Mouse (Mus musculus) forebrain, embryonic 10.5 days (tissue): ENCODE results near the gene Slc36a2. TPM values are rescaled to one million over a fixed set of nuclear protein-coding genes. Genes with fewer than 3 reads are reported as not detected.

Experiments
- DNase-seq: peaks from one replicate; pipeline ENCODE4 v3.0.0-alpha.2; 2017; ENCODE audit warnings: low spot score; ENCODE audit errors: extremely low spot score
- H3K27ac ChIP-seq: fragments of 300-500 bp; sonication (generic); 2 replicates; pipeline ENCODE4 v1.5.1; 2016; ENCODE audit warnings: mild to moderate bottlenecking
- H3K27me3 ChIP-seq: fragments of 300-500 bp; sonication (generic); 2 replicates; pipeline ENCODE4 v1.6.1; 2016; ENCODE audit warnings: mild to moderate bottlenecking; ENCODE audit not compliant: poor library complexity, severe bottlenecking
- H3K36me3 ChIP-seq: fragments of 300-500 bp; sonication (generic); replicated peaks from 2 replicates; pipeline ENCODE4 v1.6.1; 2016; ENCODE audit warnings: mild to moderate bottlenecking, moderate library complexity
- H3K4me1 ChIP-seq: fragments of 300-500 bp; sonication (generic); 2 replicates; pipeline ENCODE4 v1.6.1; 2016
- H3K4me3 ChIP-seq: fragments of 300-500 bp; sonication (generic); 2 replicates; pipeline ENCODE4 v1.5.1; 2016; ENCODE audit warnings: mild to moderate bottlenecking, moderate library complexity
- H3K9me3 ChIP-seq: fragments of 300-500 bp; sonication (generic); 2 replicates; pipeline ENCODE4 v1.6.1; 2016; ENCODE audit warnings: mild to moderate bottlenecking, moderate library complexity
- WGBS: fragments of 180-500 bp; shearing (Covaris S2); methylation state at CpG from one replicate; pipeline ENCODE4 v1.1.7; 2016; 5-methylcytosine and 5-hydroxymethylcytosine counted together
- polyA plus RNA-seq: library from polyadenylated mRNA; unstranded; fragments of >200 nt; fragmentation: Nextera tagmentation; extraction: Ambion mirVana; gene quantifications from 2 replicates; pipeline ENCODE4 v1.2.1, GENCODE M21; 2016

The Slc36a2 gene
- polyA plus RNA-seq, 1 experiment from 2014 or later = 0.46 TPM

DNA sequence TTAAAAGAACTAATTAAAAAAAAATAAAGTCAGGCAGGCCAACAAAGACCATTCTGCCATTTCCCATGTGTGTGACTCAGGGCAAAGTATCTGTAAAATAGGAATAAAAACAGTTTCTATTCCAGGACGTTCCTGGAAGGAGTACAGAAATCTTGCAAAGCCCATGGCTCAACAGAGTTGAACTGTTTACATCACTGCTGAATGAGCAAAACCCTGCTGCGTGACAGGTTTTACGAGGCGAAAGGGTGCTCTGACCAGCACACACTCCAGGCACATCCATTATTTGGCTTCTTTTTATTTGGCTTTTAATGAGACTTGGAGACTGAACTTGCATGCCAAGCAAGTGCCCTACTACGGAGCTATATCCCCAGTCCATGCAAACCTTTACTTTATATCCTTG is 40.9 kb downstream of the Slc36a2 start:
- Histone ChIP-seq H3K9me3 (no peaks in the 10 kb centered on the region), H3K27me3 (no peaks in the 10 kb centered on the region), H3K36me3 (no peaks in the 10 kb centered on the region), H3K27ac (no peak overlapping the region), H3K4me1 (peaks cover 7% of the 10 kb centered on the region; the same call in 1 of the 2 replicates), H3K4me3 (no peak overlapping the region)
- DNase-seq = no peak
- 90% methylated on average over 5 of the region's 5 CpGs for WGBS

- WGBS = 89% methylated on average over 4 of the region's 4 CpGs
- no peak overlapping the region for H3K4me3 ChIP-seq
- DNase-seq = no peak
- H3K9me3 ChIP-seq = no peaks in the 10 kb centered on the region
- H3K36me3 ChIP-seq = no peaks in the 10 kb centered on the region
- H3K27me3 ChIP-seq = no peaks in the 10 kb centered on the region
- H3K4me1 ChIP-seq = no peaks in the 10 kb centered on the region
- H3K27ac ChIP-seq = no peak overlapping the region
Measured at GRCm38 (mm10) chr11:55141502-55141901, 43.4 kb downstream of the Slc36a2 start.

GRCm38 (mm10) chr11:55137646-55138045 is 47.2 kb downstream of the Slc36a2 start:
- H3K4me1 ChIP-seq = no peaks in the 10 kb centered on the region
- no peaks in the 10 kb centered on the region for H3K9me3 ChIP-seq
- no peaks in the 10 kb centered on the region for H3K36me3 ChIP-seq
- H3K27me3 ChIP-seq = no peaks in the 10 kb centered on the region
- DNase-seq = no peak
- no peak overlapping the region for H3K4me3 ChIP-seq
- no peak overlapping the region for H3K27ac ChIP-seq

DNA sequence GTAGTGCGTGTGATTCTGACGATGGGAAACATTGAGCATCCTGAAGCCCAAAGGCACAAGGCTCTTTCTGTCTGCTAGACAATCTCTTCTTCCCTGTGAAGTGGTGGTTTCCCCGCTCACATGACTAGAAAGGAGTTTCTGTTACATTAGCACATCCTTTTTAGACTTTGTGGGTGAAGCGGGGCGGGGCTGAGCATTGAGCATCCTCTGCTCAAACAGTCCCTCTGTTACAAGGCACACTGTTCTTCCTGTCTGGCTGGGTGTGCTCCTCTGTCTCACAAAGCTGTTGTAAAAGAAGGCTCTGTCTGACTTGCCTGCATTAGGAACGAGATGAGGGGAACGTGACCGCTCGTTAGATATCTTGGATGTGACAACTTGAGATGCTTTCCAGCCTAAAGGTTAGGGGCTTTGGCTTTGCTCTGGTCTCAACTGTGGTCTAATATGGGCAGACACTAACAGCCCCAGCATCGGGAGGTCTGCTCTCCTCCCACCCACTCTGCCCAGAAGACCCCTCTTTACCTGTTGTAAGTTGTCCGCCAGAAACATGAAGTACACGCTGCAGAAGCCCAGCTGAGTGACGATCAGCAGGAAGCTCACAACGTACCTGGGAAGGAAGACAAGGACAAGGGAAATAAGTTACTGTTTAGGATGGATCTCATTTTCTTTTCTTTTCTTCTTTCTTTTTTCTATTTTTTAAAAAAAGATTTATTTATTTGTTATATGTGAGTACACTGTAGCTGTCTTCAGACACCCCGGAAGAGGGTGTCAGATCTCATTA is 47.9 kb downstream of the Slc36a2 start:
- WGBS = 82% methylated on average over 15 of the region's 15 CpGs
- Histone ChIP-seq H3K27me3 (no peaks in the 10 kb centered on the region), H3K9me3 (no peaks in the 10 kb centered on the region), H3K4me1 (no peaks in the 10 kb centered on the region), H3K4me3 (no peak overlapping the region), H3K27ac (no peak overlapping the region), H3K36me3 (no peaks in the 10 kb centered on the region)
- DNase-seq = no peak

- Histone ChIP-seq H3K36me3 (no peaks in the 10 kb centered on the region), H3K4me3 (no peak overlapping the region), H3K27ac (no peak overlapping the region), H3K27me3 (no peaks in the 10 kb centered on the region), H3K4me1 (no peaks in the 10 kb centered on the region), H3K9me3 (no peaks in the 10 kb centered on the region)
- 93% methylated on average over 5 of the region's 5 CpGs for WGBS
- DNase-seq = no peak
Measured at GRCm38 (mm10) chr11:55134871-55135270, 50.0 kb downstream of the Slc36a2 start.

DNA sequence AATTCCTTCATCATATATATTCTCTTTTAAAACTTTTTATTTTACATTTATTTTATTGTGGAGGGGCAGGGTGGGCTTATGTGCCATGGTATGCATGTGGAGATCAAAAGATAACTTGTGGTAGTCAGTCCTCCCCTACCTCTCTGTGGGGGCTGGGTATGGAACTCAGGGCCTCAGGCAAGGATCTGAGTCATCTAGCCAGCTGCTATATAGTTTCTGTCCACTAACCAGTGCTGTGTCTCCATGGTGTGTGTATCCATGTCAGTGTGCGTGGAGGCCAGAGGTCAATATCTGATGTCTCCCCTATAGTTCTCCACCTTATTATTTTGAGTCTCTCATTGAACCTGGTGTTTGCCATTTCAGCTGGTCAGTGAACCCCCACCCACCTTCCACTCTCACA is 50.5 kb downstream of the Slc36a2 start:
- no peaks in the 10 kb centered on the region for H3K4me1 ChIP-seq
- no peak overlapping the region for H3K4me3 ChIP-seq
- no peaks in the 10 kb centered on the region for H3K9me3 ChIP-seq
- H3K27ac ChIP-seq = no peak overlapping the region
- DNase-seq = no peak
- WGBS = 86% methylated on average over 1 of the region's 1 CpGs
- no peaks in the 10 kb centered on the region for H3K36me3 ChIP-seq
- no peaks in the 10 kb centered on the region for H3K27me3 ChIP-seq

DNA sequence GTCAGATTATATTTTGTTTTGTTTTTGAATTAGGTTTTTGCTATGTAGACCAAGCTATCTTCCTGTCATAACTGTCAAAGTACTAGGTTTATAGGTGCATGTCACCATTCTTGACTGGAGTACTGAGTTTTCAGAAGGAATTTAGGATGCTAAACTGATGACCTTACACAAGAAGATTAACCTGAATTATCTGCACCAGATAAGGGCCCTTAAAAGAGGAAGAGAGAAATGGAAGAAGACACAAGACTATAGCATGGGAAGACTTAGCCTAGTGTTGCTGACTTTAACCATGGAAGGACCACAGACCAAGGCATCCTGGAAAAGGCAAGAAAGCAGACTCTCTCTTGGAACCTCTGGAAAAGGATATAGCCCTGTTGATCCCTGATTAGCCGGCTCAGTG is 51.7 kb downstream of the Slc36a2 start:
- no peaks in the 10 kb centered on the region for H3K9me3 ChIP-seq
- WGBS = 100% methylated on average over 1 of the region's 1 CpGs
- H3K4me1 ChIP-seq = no peaks in the 10 kb centered on the region
- H3K36me3 ChIP-seq = no peaks in the 10 kb centered on the region
- H3K4me3 ChIP-seq = no peak overlapping the region
- DNase-seq = no peak
- H3K27me3 ChIP-seq = no peaks in the 10 kb centered on the region
- H3K27ac ChIP-seq = no peak overlapping the region

- H3K36me3 ChIP-seq = no peaks in the 10 kb centered on the region
- DNase-seq = no peak
- 86% methylated on average over 1 of the region's 1 CpGs for WGBS
- no peaks in the 10 kb centered on the region for H3K4me1 ChIP-seq
- no peaks in the 10 kb centered on the region for H3K9me3 ChIP-seq
- H3K4me3 ChIP-seq = no peak overlapping the region
- H3K27ac ChIP-seq = no peak overlapping the region
- no peaks in the 10 kb centered on the region for H3K27me3 ChIP-seq
Measured at GRCm38 (mm10) chr11:55131946-55132345, 52.9 kb downstream of the Slc36a2 start.

DNA sequence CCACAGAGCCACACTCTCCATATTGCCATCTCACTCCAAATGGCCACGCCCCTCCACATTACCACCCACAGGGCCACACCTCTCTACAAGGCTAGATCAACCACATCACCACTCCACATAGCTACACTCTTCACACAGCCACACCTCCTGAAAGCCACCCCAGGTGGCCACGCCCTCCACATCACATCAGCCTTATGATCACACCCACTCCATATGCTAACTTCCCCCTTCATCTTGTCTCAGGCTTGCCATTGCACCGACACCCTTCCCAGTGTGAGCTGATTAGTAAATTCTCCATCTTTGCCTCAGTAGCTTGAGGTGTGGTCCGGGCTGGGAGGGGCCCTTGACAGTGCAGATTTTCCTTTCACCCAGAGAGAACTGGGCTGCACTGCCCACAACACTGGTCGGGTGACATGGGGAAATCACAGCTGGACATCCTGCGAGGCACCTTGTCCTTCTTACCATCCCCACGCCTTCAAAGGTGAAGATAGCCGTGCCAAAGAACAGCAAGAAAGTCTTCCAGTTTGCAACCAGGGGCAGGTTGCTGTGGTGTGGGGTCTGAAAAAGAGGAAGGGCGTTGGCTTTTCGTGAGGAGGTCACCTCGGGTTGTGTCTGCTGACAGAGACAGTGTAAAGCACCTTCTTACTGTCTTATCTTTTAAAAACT is 53.7 kb downstream of the Slc36a2 start:
- no peak for DNase-seq
- Histone ChIP-seq H3K27me3 (no peaks in the 10 kb centered on the region), H3K9me3 (no peaks in the 10 kb centered on the region), H3K4me3 (no peak overlapping the region), H3K27ac (no peak overlapping the region), H3K36me3 (no peaks in the 10 kb centered on the region), H3K4me1 (no peaks in the 10 kb centered on the region)
- WGBS = 88% methylated on average over 11 of the region's 11 CpGs

GRCm38 (mm10) chr11:55128411-55128810 is 56.5 kb downstream of the Slc36a2 start:
- H3K9me3 ChIP-seq = no peaks in the 10 kb centered on the region
- no peaks in the 10 kb centered on the region for H3K27me3 ChIP-seq

GRCm38 (mm10) chr11:55127937-55128336 is 56.9 kb downstream of the Slc36a2 start:
- no peaks in the 10 kb centered on the region for H3K9me3 ChIP-seq
- H3K27me3 ChIP-seq = no peaks in the 10 kb centered on the region
- H3K4me3 ChIP-seq = no peak overlapping the region
- DNase-seq = no peak
- no peaks in the 10 kb centered on the region for H3K4me1 ChIP-seq
- 88% methylated on average over 6 of the region's 6 CpGs for WGBS
- no peaks in the 10 kb centered on the region for H3K36me3 ChIP-seq
- no peak overlapping the region for H3K27ac ChIP-seq

More at GRCm38 (mm10) chr11:55128411-55128810, 56.5 kb downstream of the Slc36a2 start:
- no peak for DNase-seq
- H3K4me1 ChIP-seq = no peaks in the 10 kb centered on the region
- no peaks in the 10 kb centered on the region for H3K36me3 ChIP-seq
- H3K4me3 ChIP-seq = no peak overlapping the region
- H3K27ac ChIP-seq = no peak overlapping the region
- WGBS = 86% methylated on average over 3 of the region's 3 CpGs

GRCm38 (mm10) chr11:55126663-55127062 is 58.2 kb downstream of the Slc36a2 start:
- Histone ChIP-seq H3K27me3 (no peaks in the 10 kb centered on the region), H3K36me3 (no peaks in the 10 kb centered on the region), H3K4me1 (no peaks in the 10 kb centered on the region), H3K9me3 (no peaks in the 10 kb centered on the region), H3K27ac (no peak overlapping the region), H3K4me3 (no peak overlapping the region)
- 92% methylated on average over 3 of the region's 3 CpGs for WGBS
- DNase-seq = no peak

DNA sequence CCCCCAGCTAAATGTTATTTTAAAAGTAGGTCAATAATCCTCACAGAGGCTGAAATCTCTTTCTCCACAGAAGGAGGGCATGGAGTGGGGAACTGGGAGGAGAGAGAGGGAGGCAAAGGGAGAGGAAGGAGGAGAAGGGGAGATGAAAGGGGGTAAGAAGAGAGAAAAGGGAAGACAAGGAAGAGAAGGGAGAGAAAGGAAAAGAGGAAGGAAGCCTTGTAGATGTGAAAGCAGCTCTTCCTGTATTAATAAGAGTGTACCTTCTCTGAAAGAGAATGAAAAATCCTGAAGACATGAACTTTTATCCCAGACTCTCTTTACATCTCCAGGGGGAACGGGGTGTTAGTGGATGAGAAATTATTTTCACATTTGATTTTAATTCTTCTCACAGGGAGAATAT is 63.4 kb downstream of the Slc36a2 start:
- peaks cover 5% of the 10 kb centered on the region; the same call in 1 of the 2 replicates for H3K9me3 ChIP-seq
- H3K4me1 ChIP-seq = no peaks in the 10 kb centered on the region
- no peak overlapping the region for H3K4me3 ChIP-seq
- H3K27me3 ChIP-seq = no peaks in the 10 kb centered on the region
- no peaks in the 10 kb centered on the region for H3K36me3 ChIP-seq
- 86% methylated on average over 1 of the region's 1 CpGs for WGBS
- DNase-seq = no peak
- H3K27ac ChIP-seq = no peak overlapping the region
